ENCODE assay signal across 8 mouse cellular contexts in the genomic region with DNA sequence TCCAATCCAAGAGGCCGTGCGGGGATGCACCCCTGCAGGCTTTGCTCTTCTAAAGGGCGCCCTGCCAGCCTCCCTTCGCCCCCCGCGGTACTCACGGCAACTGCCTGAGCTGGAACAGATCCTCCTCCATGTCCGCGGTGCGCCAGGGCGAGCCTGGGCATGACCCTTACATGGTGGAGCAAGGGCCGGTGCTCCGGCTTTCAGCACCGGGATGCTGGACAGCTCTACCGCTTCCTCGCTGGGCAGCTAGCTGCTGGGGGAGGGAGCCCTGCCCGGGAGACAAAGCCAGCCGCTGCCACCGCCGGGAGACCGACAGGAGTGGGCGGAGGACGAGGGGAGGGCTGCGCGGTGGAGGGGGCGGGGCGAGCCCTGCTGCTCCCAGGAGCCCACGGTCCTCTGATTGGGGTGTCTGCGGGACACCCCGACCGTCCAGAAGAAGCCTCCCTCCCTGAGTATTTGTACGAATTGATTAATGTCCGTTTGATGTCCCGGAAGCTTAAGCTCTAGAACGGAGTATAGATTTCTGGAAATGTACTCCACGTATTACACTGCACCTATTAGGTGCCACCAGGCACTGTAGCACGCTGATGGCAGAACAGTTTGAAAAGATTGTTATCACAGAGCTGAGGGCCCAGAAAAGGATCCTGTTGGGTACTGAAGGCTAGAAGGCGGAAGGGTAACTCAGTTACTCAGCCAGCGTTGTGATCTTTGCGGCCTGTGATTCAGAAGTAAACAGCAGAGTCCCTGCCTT. TPM values are rescaled to one million over a fixed set of nuclear protein-coding genes. Genes with fewer than 3 reads are reported as not detected.
DNase-seq lines count a peak whose midpoint lies in the region; ATAC-seq and TF ChIP-seq lines count a peak whose summit lies in the region.

A gene (minus strand): TSS at position 514 of the 751 bp plus-strand sequence.

- no peak within 1 kb of the TSS for H3K4me3 ChIP-seq in gastrocnemius, adult 2 months
- peak within 1 kb of the TSS; percentile 79 for H3K4me3 ChIP-seq in left cerebral cortex, adult 2 months

- DNase-seq in ZHBTc4 (ENCODE audit: low read depth, low spot score) = peak; percentile 92
- DNase-seq in cerebellum, postnatal 4 days (ENCODE audit: low spot score in 2 of 2) = peak; percentile 59 to 72
- DNase-seq in gastrocnemius, adult 2 months = peak; percentile 72
- DNase-seq in hindlimb bud, embryonic 11.5 days (ENCODE audit: extremely low spot score, low read depth, low spot score) = peak; percentile 42
- peak; percentile 81 to 82 for DNase-seq in left cerebral cortex, adult 2 months (ENCODE audit: extremely low spot score in 1 of 2, low spot score in 2 of 2)
- peak; percentile 77 to 81 for DNase-seq in right cerebral cortex, adult 2 months (ENCODE audit: low spot score in 2 of 2)
- peak; percentile 74 for DNase-seq in yolk sac, embryonic 10.5 days (ENCODE audit: low spot score)

- no peak for TF ChIP-seq CTCF in gastrocnemius, adult 2 months (IDR thresholded peaks at IDR 0.05)
- TF ChIP-seq CTCF in left cerebral cortex, adult 2 months (IDR thresholded peaks at IDR 0.05) = no peak

- ATAC-seq in megakaryocyte, adult 5-6 weeks (ENCODE audit: poor library complexity, severe bottlenecking) = 0 out of 2 replicates have a peak, but pooled peaks have one; percentile 24

- intact Hi-C loops in gastrocnemius, adult 2 months (cut with DNase I) = no loop called here
- intact Hi-C loops in left cerebral cortex, adult 2 months (cut with DNase I) = loop anchor here (5.0 kb wide), 1 partner anchor 36 kb away; a partner anchor contains a TSS

- H3K27ac ChIP-seq in gastrocnemius, adult 2 months = no peak within 1 kb of the TSS
- H3K27ac ChIP-seq in left cerebral cortex, adult 2 months = peak within 1 kb of the TSS; percentile 99

RNA-seq across cellular contexts. Expression of the gene that starts here (rescaled TPM):
- total RNA-seq in gastrocnemius, adult 2 months (2021) = not detected
- 100 to 1,000 TPM; 172 to 190 TPM for total RNA-seq in left cerebral cortex, adult 2 months (2021)
- not detected in 2 replicates for total RNA-seq in megakaryocyte, adult 5-6 weeks (2015)
- not detected in 2 replicates for total RNA-seq in megakaryocyte, adult 5-6 weeks (2017)

Comparison
In these comparisons a context has a peak if more than half of its experiments do, and no peak if none do; other contexts are left out.
1. RNA of the gene that starts here (total RNA-seq): 172 to 190 TPM in left cerebral cortex, adult 2 months; not detected in gastrocnemius, adult 2 months and not detected in megakaryocyte, adult 5-6 weeks; every median in the first group is over 100 times any median in the second.
2. Peak in DNase-seq in gastrocnemius, adult 2 months; RNA of the gene not detected or under 1 TPM.
3. Peak in ATAC-seq in megakaryocyte, adult 5-6 weeks; RNA of the gene not detected or under 1 TPM.
4. DNase-seq: peak in every context shown above with its lines; median percentile 92 in ZHBTc4; 82 in left cerebral cortex, adult 2 months; 79 in right cerebral cortex, adult 2 months; 74 in yolk sac, embryonic 10.5 days; 72 in gastrocnemius, adult 2 months; 66 in cerebellum, postnatal 4 days; 42 in hindlimb bud, embryonic 11.5 days.